Mouse (Mus musculus) brain, adult 2 months (tissue): ENCODE data around the gene Rbmxl1.

Source experiments
- DNase-seq: peaks from one replicate; pipeline ENCODE4 v3.0.0; 2011; ENCODE audit warnings: low read depth, low spot score

Rbmxl1 gene

GRCm38 (mm10) chr8:78493031-78493430 lies 15.7 kb downstream of the Rbmxl1 start:
- no peak for DNase-seq

GRCm38 (mm10) chr8:78489733-78490132 lies 19.0 kb downstream of the Rbmxl1 start:
- no peak for DNase-seq

- peak; percentile 29 for DNase-seq
These were observed 31.5 kb downstream of the Rbmxl1 start for GRCm38 (mm10) chr8:78477051-78477829.

GRCm38 (mm10) chr8:78467889-78468288 lies 40.8 kb downstream of the Rbmxl1 start:
- DNase-seq = no peak

- no peak for DNase-seq
These were observed 44.8 kb downstream of the Rbmxl1 start for GRCm38 (mm10) chr8:78463941-78464340.

GRCm38 (mm10) chr8:78456441-78456840 lies 52.3 kb downstream of the Rbmxl1 start:
- DNase-seq = no peak
